Mouse (Mus musculus): ENCODE data around the gene Blzf1.

Gene Blzf1

GRCm38 (mm10) chr1:164301949-164302348 lies 5.3 kb downstream of the Blzf1 start:
- intact Hi-C loops (cut with DNase I) = no loop called here

DNA sequence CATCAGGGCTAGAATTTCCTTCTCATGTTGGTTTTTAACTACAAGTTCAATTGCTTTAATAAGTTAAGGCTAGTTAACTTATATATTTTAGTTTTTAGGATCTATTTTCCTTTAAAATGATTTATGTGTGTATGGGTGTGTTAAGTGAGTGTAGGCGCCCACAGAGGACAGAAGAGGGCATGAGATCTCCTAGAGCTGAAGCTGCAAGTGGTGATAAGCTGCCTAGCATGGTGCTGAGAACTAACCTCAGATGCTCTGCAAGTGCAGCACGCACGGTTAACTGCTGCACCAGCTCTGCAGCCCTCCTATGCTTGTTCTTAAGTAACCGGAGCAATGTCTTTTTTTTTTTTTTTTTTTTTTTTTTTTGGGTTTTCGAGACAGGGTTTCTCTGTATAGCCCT lies 10.8 kb downstream of the Blzf1 start:
- intact Hi-C loops (cut with DNase I) = no loop called here

DNA sequence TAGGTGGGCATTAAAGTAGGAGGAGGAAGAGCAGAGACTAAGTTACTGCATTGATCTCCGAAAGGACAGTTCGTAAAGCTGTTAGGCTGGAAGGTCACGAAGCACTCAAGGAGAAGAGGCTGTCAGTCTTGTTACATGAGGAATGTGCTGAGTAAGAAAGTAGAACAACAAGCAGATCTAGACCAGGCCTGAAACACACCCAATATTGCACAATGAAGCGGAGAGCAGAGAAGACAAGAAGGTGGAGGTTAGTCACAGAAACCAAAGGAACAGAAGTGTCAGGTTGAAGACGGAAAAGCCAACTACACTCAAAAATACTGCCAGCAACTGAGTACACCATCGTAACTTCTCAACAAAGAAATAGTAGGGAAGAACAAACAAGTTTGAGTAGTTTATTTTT lies 13.2 kb downstream of the Blzf1 start:
- intact Hi-C loops (cut with DNase I) = no loop called here

GRCm38 (mm10) chr1:164292040-164292439 lies 15.2 kb downstream of the Blzf1 start:
- intact Hi-C loops (cut with DNase I) = no loop called here

- intact Hi-C loops (cut with DNase I) = no loop called here
Measured at GRCm38 (mm10) chr1:164287406-164287805, 19.9 kb downstream of the Blzf1 start.

- intact Hi-C loops (cut with DNase I) = no loop called here
Measured at GRCm38 (mm10) chr1:164284007-164284406, 23.3 kb downstream of the Blzf1 start.

- intact Hi-C loops (cut with DNase I) = no loop called here
Measured at GRCm38 (mm10) chr1:164279332-164279731, 28.0 kb downstream of the Blzf1 start.

DNA sequence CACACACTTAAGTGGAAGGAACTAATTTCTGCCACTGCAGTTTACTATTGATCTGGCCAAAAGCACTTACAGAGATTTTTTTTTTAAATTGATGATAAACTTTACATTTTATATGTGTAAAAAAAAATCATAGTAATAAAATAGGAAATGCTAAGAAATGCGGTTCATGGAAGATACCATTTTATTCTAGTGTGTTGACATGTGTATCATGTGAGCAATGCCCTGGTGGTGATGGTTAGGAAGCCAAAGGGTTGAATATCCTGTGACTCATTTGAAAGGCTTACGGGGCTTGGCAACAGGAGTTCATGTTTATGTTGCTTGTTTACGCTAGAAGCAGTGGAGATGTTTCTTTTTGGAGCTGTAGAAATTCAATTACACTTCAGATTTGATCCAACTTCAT lies 30.7 kb downstream of the Blzf1 start:
- intact Hi-C loops (cut with DNase I) = no loop called here

DNA sequence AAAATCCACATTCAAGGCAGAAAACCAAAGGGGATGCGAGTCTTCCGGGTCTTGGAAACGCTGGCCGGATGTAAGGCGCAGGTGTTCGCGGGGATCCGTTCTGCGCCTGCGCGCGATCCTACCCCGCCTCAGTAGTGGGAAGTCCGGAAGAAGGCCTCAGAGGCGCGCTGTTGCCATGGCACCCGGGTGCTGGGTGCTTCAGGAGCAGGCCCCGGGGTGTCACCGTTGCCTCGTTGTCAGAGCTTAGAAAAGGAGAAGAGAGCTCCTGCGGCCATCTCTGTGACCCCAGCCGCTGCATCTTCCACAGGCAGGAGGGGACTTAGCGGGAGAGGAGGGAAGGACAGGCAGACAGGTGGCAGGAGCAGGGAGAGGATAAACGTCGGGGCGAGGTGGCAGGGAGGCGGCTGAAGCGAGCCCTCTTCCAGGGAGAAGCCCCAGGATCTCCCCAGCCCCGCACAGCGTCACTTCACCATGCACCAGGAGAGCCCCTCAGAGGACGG lies 31.8 kb downstream of the Blzf1 start, which contains the start of gene Ccdc181:
TSS of gene Ccdc181 (plus strand) at position 131 of the 500 bp plus-strand sequence.
- intact Hi-C loops (cut with DNase I) = no loop called here

GRCm38 (mm10) chr1:164273659-164274058 lies 33.6 kb downstream of the Blzf1 start:
- intact Hi-C loops (cut with DNase I) = no loop called here

DNA sequence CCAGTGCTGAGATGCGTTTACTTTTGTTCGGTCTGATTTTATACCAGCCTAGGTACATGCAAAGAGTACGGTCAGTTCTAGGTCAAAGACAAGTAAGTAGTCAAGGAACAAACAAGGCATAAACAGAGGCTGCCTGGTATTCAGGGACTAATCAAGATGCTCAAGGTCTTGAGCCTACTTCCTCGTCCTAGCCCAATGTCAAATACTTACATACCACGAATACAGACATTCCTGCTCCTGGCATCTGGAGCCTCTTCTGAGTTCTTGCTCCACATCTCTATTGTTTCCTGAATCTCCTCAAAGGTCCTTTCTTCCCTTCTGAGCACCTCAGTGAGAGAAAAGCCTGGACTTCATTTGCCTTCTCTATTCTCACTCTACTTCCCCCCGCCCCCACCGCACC lies 36.3 kb downstream of the Blzf1 start:
- intact Hi-C loops (cut with DNase I) = no loop called here

DNA sequence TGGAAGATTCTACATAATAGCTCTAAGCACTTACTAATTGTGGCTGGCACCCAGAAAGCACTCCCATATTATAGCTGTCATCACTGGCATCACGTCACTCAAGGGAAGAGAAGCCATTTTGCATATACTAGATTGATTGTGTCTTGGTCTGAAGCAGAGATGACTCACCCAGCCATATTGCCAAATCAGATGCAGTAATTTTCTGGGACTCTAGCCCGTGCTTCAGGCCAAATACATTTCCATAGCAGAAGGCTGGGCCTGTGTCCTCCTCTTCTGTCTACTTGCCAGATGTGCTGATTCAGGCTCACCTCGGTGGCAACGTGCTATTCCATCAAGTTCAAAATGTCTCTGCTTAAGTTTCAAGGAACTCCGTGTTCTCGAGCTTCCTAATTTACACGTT lies 45.7 kb downstream of the Blzf1 start:
- intact Hi-C loops (cut with DNase I) = no loop called here

DNA sequence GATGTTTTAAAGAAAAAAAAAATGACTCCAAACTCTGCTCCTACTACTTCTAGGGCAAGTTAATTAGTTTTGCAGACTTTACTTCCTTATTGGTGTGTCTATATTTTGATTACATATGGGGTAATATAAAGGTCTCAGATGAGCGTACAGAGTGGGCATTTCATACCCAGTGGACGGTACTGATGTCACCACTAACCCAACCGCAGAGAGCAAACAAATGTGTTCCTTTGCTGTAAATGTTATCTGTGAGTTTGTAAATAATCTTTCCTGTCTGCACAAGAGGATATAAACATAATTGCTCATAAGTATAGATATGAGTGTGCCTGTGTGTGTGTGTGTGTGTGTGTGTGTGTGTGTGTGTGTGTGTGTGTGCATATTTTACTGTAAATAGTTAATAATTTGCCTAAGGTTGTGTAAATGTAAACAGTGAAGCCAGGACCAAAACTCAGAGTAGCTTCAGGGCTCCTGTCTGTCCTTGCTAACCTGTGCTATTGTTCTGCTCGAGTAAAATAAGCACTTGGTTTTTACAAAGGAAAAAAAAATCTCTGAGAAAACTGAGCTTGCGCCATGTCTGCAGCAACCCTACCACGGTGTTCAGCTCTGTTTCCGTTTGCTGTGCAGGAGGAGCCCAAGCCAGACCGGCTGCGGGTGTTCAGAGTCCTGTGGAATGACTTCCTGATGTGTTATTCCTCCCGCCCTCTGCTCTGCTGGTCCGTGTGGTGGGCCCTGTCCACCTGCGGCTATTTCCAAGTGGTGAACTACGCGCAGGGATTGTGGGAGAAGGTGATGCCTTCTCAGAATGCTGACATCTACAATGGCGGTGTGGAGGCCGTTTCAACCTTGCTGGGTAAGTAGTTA lies 46.9 kb downstream of the Blzf1 start:
- intact Hi-C loops (cut with DNase I) = no loop called here

GRCm38 (mm10) chr1:164254836-164255235 lies 52.5 kb downstream of the Blzf1 start:
- intact Hi-C loops (cut with DNase I) = no loop called here

DNA sequence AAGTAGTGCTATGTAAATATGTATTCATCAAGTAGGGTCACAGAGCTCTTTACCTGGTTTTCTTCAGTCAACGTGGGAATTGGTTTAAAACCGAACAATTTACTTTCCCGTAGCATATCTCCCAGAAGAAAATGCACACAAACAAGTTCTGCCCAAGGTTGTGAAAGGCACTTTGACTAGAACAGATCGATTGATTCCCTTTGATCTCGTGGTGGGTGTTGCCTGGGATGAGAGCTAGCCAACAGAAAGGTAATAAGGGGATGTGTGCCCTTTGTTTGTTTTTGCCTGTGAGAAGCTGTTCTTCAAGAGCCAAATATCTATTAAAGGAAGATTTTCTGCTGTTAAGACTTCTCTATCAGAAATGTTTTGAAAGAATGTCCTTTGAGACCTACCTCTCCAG lies 54.7 kb downstream of the Blzf1 start:
- intact Hi-C loops (cut with DNase I) = no loop called here

DNA sequence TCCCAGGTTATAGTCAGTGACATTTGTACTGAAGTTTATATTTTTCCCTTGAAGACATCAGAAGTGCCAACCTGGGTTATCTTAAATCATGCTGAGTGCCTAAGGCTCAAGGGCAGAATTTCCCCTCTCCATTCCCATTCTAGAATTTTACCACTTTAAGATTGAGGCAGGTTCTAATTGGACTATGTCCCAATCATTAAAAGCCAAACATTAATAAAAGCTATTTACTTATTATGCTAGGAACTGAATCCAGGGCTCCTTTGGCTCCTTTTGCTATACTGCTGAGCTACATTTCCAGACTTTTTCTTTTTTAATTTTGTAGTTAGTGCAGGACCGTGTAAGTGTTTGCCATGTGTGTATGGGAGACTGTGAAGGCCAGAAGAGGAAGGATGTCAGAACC lies 55.9 kb downstream of the Blzf1 start:
- intact Hi-C loops (cut with DNase I) = no loop called here

- intact Hi-C loops (cut with DNase I) = no loop called here
Measured at GRCm38 (mm10) chr1:164250391-164251150, 56.7 kb downstream of the Blzf1 start.

DNA sequence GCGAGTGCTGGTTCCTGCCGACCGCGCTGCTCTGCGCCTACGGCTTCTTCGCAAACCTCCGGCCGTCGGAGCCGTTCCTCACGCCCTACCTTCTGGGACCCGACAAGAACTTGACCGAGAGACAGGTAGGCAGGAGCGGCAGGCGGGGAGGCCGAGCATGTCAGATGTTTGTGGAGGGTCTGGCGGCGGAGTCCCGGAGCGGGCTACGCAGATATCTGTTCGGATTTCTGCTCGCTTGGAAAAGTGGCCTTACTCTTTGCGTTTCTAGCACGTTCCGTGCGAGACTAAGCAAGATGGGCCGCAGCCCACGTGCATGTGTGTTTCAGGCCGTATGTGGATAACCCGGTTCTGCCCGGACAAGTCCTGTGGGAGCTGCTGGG lies 58.0 kb downstream of the Blzf1 start:
- intact Hi-C loops (cut with DNase I) = no loop called here

DNA sequence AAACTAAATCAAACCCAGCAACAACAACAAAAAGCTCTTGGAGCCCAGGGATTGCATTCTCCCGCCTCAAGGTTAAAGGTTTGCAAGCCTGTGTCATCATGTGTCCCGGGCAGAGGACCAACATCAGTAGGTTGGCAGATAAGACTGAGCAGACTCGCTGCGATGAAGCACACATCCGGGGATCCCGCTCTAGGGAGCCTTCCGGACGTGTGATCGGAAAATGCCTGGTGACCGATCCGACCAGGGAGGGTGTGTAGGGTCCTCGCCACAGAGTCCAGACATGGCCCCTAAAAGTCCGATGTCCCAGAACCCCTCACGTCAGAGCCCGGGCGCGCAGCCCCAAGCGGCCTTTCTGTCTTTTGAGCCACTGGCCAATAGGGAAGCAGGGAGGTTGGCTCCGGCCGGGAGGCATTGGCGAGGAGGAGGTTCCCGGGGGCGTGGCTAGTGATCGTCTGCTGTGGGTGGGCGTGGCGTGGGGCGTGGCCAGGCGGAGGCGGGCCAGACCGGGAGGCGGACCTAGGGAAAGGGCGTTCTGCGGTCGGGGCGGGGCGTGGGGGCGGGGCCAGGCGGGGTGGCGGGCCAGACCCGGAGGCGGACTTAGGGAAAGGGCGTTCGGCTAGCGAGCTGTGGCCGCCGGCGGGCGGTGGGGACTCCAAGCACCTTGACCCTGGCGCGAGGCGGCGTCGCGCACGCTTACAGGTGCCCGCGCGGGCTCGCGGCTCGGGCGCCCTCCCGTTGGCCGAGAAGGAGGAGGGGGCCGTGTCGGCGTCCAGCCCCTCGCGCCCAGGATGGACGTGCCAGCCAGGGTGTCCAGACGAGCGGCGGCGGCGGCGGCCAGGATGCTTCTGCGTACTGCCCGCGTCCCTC lies 58.6 kb downstream of the Blzf1 start, which contains the start of gene Slc19a2:
TSS of gene Slc19a2 (plus strand) at position 582 of the 867 bp plus-strand sequence.
- intact Hi-C loops (cut with DNase I) = no loop called here

- intact Hi-C loops (cut with DNase I) = no loop called here
Measured at GRCm38 (mm10) chr1:164247971-164248370, 59.3 kb downstream of the Blzf1 start.

GRCm38 (mm10) chr1:164247442-164247841 lies 59.8 kb downstream of the Blzf1 start:
- intact Hi-C loops (cut with DNase I) = no loop called here

Data from adrenal gland (tissue).